Mouse (Mus musculus): ENCODE results near the gene Bspry. TPM values are rescaled to one million over a fixed set of nuclear protein-coding genes. Genes with fewer than 3 reads are reported as not detected.
A peak's percentile ranks its signal among the peaks of the same experiment; 100 is the strongest.

The Bspry gene
- total and polyA plus RNA-seq, 2 experiments from 2014 or later, result 0.15 TPM; not detected in 1

GRCm38 (mm10) chr4:62516579-62516978 lies 36.7 kb downstream of the Bspry start:
- no peaks in the 10 kb centered on the region for H3K9me3 ChIP-seq (replicated peaks; ENCODE audit: control insufficient read depth, low read length)
- H3K9ac ChIP-seq (replicated peaks; ENCODE audit: low read depth, low read length), result no peak overlapping the region
- DNase-seq (ENCODE audit: low spot score) (no peak), ATAC-seq (ENCODE audit: insufficient read depth, low read depth) (no peak)
- H3K36me3 ChIP-seq (replicated peaks; ENCODE audit: control insufficient read depth, insufficient read depth, low read length), result peaks cover 25% of the 10 kb centered on the region
- peaks cover 23% of the 10 kb centered on the region for H3K4me1 ChIP-seq (ENCODE audit: control insufficient read depth, insufficient read depth)
- H3K4me3 ChIP-seq (ENCODE audit: low read depth, low read length), result no peak overlapping the region
- no peak overlapping the region for H3K4me2 ChIP-seq (ENCODE audit: low read depth, low read length)
- no peaks in the 10 kb centered on the region for H3K27me3 ChIP-seq (ENCODE audit: control insufficient read depth, insufficient read depth, low read length)
- H3K27ac ChIP-seq (ENCODE audit: low read depth), result peak overlapping the region; percentile 77
- 58% methylated on average over 1 of the region's 1 CpGs for WGBS
- TF ChIP-seq EP300 (IDR thresholded peaks at IDR 0.05; ENCODE audit: low read depth) (no peak), CTCF (IDR thresholded peaks at IDR 0.05; ENCODE audit: low read depth) (no peak)

- H3K4me3 ChIP-seq (ENCODE audit: low read depth, low read length), result no peak overlapping the region
- TF ChIP-seq EP300 (IDR thresholded peaks at IDR 0.05; ENCODE audit: low read depth) (no peak), CTCF (IDR thresholded peaks at IDR 0.05; ENCODE audit: low read depth) (no peak)
- H3K4me2 ChIP-seq (ENCODE audit: low read depth, low read length), result no peak overlapping the region
- no peak overlapping the region for H3K27ac ChIP-seq (ENCODE audit: low read depth)
- no peaks in the 10 kb centered on the region for H3K27me3 ChIP-seq (ENCODE audit: control insufficient read depth, insufficient read depth, low read length)
- DNase-seq (ENCODE audit: low spot score), result no peak
- peaks cover 23% of the 10 kb centered on the region for H3K4me1 ChIP-seq (ENCODE audit: control insufficient read depth, insufficient read depth)
- no peak overlapping the region for H3K9ac ChIP-seq (replicated peaks; ENCODE audit: low read depth, low read length)
- H3K9me3 ChIP-seq (replicated peaks; ENCODE audit: control insufficient read depth, low read length), result no peaks in the 10 kb centered on the region
- ATAC-seq (ENCODE audit: insufficient read depth, low read depth), result no peak
- whole genome bisulfite sequencing, result 85% methylated on average over 8 of the region's 8 CpGs
- peaks cover 20% of the 10 kb centered on the region for H3K36me3 ChIP-seq (replicated peaks; ENCODE audit: control insufficient read depth, insufficient read depth, low read length)
Observed at GRCm38 (mm10) chr4:62517046-62517445, 37.2 kb downstream of the Bspry start.

GRCm38 (mm10) chr4:62517538-62518415 lies 37.9 kb downstream of the Bspry start:
- no peak for DNase-seq (ENCODE audit: low spot score)
- H3K36me3 ChIP-seq (replicated peaks; ENCODE audit: control insufficient read depth, insufficient read depth, low read length), result peaks cover 17% of the 10 kb centered on the region

GRCm38 (mm10) chr4:62518416-62519121 lies 38.7 kb downstream of the Bspry start:
- WGBS, result 38% methylated on average over 13 of the region's 13 CpGs
- no peak for ATAC-seq (ENCODE audit: insufficient read depth, low read depth)
- Histone ChIP-seq H3K9me3 (replicated peaks; ENCODE audit: control insufficient read depth, low read length) (no peaks in the 10 kb centered on the region), H3K27ac (ENCODE audit: low read depth) (peak overlapping the region; percentile 46; the same call in 1 of the 2 replicates), H3K4me2 (ENCODE audit: low read depth, low read length) (peak overlapping the region; percentile 71), H3K9ac (replicated peaks; ENCODE audit: low read depth, low read length) (peak overlapping the region; percentile 35; the same call in 1 of the 2 replicates), H3K4me3 (ENCODE audit: low read depth, low read length) (peak overlapping the region; percentile 73), H3K4me1 (ENCODE audit: control insufficient read depth, insufficient read depth) (peaks cover 23% of the 10 kb centered on the region), H3K36me3 (replicated peaks; ENCODE audit: control insufficient read depth, insufficient read depth, low read length) (peaks cover 10% of the 10 kb centered on the region), H3K27me3 (ENCODE audit: control insufficient read depth, insufficient read depth, low read length) (no peaks in the 10 kb centered on the region)
- TF ChIP-seq EP300 (IDR thresholded peaks at IDR 0.05; ENCODE audit: low read depth) (no peak), CTCF (IDR thresholded peaks at IDR 0.05; ENCODE audit: low read depth) (no peak)
- DNase-seq (ENCODE audit: low spot score), result no peak

More at GRCm38 (mm10) chr4:62517538-62518415, 37.9 kb downstream of the Bspry start:
- ATAC-seq (ENCODE audit: insufficient read depth, low read depth), result no peak
- WGBS, result 72% methylated on average over 10 of the region's 10 CpGs
- Histone ChIP-seq H3K27ac (ENCODE audit: low read depth) (no peak overlapping the region; the same call in 1 of the 2 replicates), H3K27me3 (ENCODE audit: control insufficient read depth, insufficient read depth, low read length) (no peaks in the 10 kb centered on the region), H3K4me1 (ENCODE audit: control insufficient read depth, insufficient read depth) (peaks cover 23% of the 10 kb centered on the region), H3K4me3 (ENCODE audit: low read depth, low read length) (0 out of 2 replicates have a peak overlapping the region, but pooled peaks have one; percentile 73), H3K9ac (replicated peaks; ENCODE audit: low read depth, low read length) (no peak overlapping the region), H3K4me2 (ENCODE audit: low read depth, low read length) (peak overlapping the region; percentile 71; the same call in 1 of the 2 replicates), H3K9me3 (replicated peaks; ENCODE audit: control insufficient read depth, low read length) (no peaks in the 10 kb centered on the region)
- TF ChIP-seq EP300 (IDR thresholded peaks at IDR 0.05; ENCODE audit: low read depth) (no peak), CTCF (IDR thresholded peaks at IDR 0.05; ENCODE audit: low read depth) (no peak)

GRCm38 (mm10) chr4:62519122-62519848 lies 39.4 kb downstream of the Bspry start:
- 3% methylated on average over 26 of the region's 26 CpGs for WGBS
- peak; percentile 49 for ATAC-seq (ENCODE audit: insufficient read depth, low read depth)
- Histone ChIP-seq H3K9me3 (replicated peaks; ENCODE audit: control insufficient read depth, low read length) (no peaks in the 10 kb centered on the region), H3K4me2 (ENCODE audit: low read depth, low read length) (peak overlapping the region; percentile 71), H3K9ac (replicated peaks; ENCODE audit: low read depth, low read length) (peak overlapping the region; percentile 63), H3K27me3 (ENCODE audit: control insufficient read depth, insufficient read depth, low read length) (no peaks in the 10 kb centered on the region), H3K27ac (ENCODE audit: low read depth) (peak overlapping the region; percentile 82), H3K4me1 (ENCODE audit: control insufficient read depth, insufficient read depth) (peaks cover 26% of the 10 kb centered on the region), H3K4me3 (ENCODE audit: low read depth, low read length) (peak overlapping the region; percentile 73), H3K36me3 (replicated peaks; ENCODE audit: control insufficient read depth, insufficient read depth, low read length) (0 out of 2 replicates have a peak, but pooled peaks cover 5% of the 10 kb centered on the region)
- DNase-seq (ENCODE audit: low spot score), result no peak
- TF ChIP-seq CTCF (IDR thresholded peaks at IDR 0.05; ENCODE audit: low read depth), result no peak
- TF ChIP-seq EP300 (IDR thresholded peaks at IDR 0.05; ENCODE audit: low read depth), result no peak

Measured in heart, postnatal 0 days (tissue).